Mouse (Mus musculus) liver, adult 2 months (tissue): Measurements from ENCODE around the gene Cluh. TPM values are rescaled to one million over a fixed set of nuclear protein-coding genes. Genes with fewer than 3 reads are reported as not detected.

Experiments
- DNase-seq: peaks from one replicate; pipeline ENCODE4 v3.0.0-alpha.2; 2011; ENCODE audit warnings: low read depth, low spot score; ENCODE audit errors: extremely low read depth
- H3K27ac ChIP-seq: fragments of 200-500 bp; replicated peaks from 2 replicates; pipeline ENCODE4 v1.5.1; 2012; ENCODE audit warnings: low read depth, mild to moderate bottlenecking, control low read depth, inconsistent platforms, low read length; ENCODE audit not compliant: insufficient read depth
- H3K27me3 ChIP-seq: fragments of 200-500 bp; 2 replicates; pipeline ENCODE4 v1.6.1; 2012; ENCODE audit warnings: mild to moderate bottlenecking, moderate library complexity, low read length, inconsistent platforms; ENCODE audit not compliant: control insufficient read depth, insufficient read depth
- H3K36me3 ChIP-seq: fragments of 200-500 bp; 2 replicates; pipeline ENCODE4 v1.6.1; 2012; ENCODE audit warnings: low read length, inconsistent platforms; ENCODE audit not compliant: control insufficient read depth, insufficient read depth
- H3K4me1 ChIP-seq: fragments of 200-500 bp; 2 replicates; pipeline ENCODE4 v1.6.1; 2011; ENCODE audit warnings: low read length; ENCODE audit not compliant: control insufficient read depth, insufficient read depth
- H3K4me3 ChIP-seq: fragments of 200-500 bp; 2 replicates; pipeline ENCODE4 v1.5.1; 2011; ENCODE audit warnings: low read depth, mild to moderate bottlenecking, control low read depth, low read length, moderate library complexity; ENCODE audit not compliant: insufficient read depth
- H3K79me2 ChIP-seq: fragments of 200-500 bp; 2 replicates; pipeline ENCODE4 v1.6.1; 2012; ENCODE audit warnings: inconsistent platforms, mild to moderate bottlenecking, low read length, moderate library complexity; ENCODE audit not compliant: control insufficient read depth, insufficient read depth
- H3K9ac ChIP-seq: fragments of 200-500 bp; 2 replicates; pipeline ENCODE4 v1.6.1; 2012; ENCODE audit warnings: low read depth, mild to moderate bottlenecking, control low read depth, inconsistent platforms, low read length
- CTCF ChIP-seq: fragments of 200-500 bp; IDR thresholded peaks from 2 replicates; pipeline ENCODE4 v1.5.1; 2011; ENCODE audit warnings: low read depth, low read length, control low read depth
- POLR2A ChIP-seq: fragments of 200-500 bp; IDR thresholded peaks from 2 replicates; pipeline ENCODE4 v1.6.1; 2011; ENCODE audit warnings: low read length, control low read depth; ENCODE audit not compliant: insufficient read depth; ENCODE audit errors: extremely low read depth
- WGBS: fragments of 180-500 bp; shearing (Covaris S2); methylation state at CpG from one replicate; pipeline ENCODE4 v1.1.7; 2018; 5-methylcytosine and 5-hydroxymethylcytosine counted together
- polyA plus RNA-seq: library from polyadenylated mRNA; depleted of rRNA; stranded (reverse); fragments of >200 nt; gene quantifications from 2 replicates; pipeline ENCODE4 v1.2.3, GENCODE M21; 2012
- total RNA-seq: library from RNA; depleted of rRNA; stranded (reverse); fragments of >200 nt; gene quantifications from 2 replicates; pipeline ENCODE4 v1.2.3, GENCODE M21; 2014

The Cluh gene
- total and polyA plus RNA-seq, 2 experiments: 74.3 to 139 TPM

- no peak overlapping the region for H3K27ac ChIP-seq
- DNase-seq: no peak
- 94% methylated on average over 1 of the region's 1 CpGs for WGBS
- TF ChIP-seq CTCF (no peak), POLR2A (no peak)
- H3K36me3 ChIP-seq: peaks cover 29% of the 10 kb centered on the region
- no peaks in the 10 kb centered on the region for H3K4me1 ChIP-seq
- no peak overlapping the region for H3K4me3 ChIP-seq
- H3K9ac ChIP-seq: no peak overlapping the region
- H3K79me2 ChIP-seq: no peaks in the 10 kb centered on the region
- no peaks in the 10 kb centered on the region for H3K27me3 ChIP-seq
These were observed 21.7 kb downstream of the Cluh start for GRCm38 (mm10) chr11:74671013-74671412.

GRCm38 (mm10) chr11:74671839-74672238, 22.5 kb downstream of the Cluh start:
- no peaks in the 10 kb centered on the region for H3K79me2 ChIP-seq
- no peaks in the 10 kb centered on the region for H3K27me3 ChIP-seq
- TF ChIP-seq CTCF (no peak), POLR2A (no peak)
- H3K36me3 ChIP-seq: peaks cover 29% of the 10 kb centered on the region
- H3K4me3 ChIP-seq: no peak overlapping the region
- no peak for DNase-seq
- no peak overlapping the region for H3K9ac ChIP-seq
- no peak overlapping the region for H3K27ac ChIP-seq
- H3K4me1 ChIP-seq: no peaks in the 10 kb centered on the region
- WGBS: 77% methylated on average over 5 of the region's 5 CpGs

DNA sequence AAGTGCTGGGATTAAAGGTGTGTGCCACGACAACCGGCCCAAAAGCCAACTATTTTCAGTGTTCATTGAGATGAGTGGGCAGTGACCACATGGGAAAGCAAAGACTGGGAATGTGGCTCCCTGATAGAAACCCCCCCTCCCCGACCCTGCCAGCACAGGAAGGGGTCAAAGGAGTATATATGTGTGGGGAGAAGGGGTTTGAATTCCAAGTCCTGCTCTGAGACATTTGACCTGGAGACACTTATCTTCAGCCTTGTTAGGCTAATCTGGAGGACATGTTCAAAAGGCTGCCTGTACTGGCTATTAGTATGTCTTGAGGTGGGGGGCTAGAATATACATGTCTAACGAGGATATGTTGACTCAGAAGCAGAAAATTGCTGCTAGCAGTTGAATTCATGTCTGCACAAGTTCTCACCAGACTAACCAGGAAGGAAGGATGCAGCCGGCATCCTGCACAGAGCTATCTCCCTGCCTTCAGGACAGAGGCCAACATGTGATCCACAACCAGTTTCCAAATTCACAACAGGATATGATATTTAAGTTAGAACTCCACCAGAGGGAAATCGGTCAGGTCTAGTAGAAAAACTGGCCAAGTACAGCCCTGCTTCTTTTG, 23.7 kb downstream of the Cluh start:
- H3K9ac ChIP-seq: no peak overlapping the region
- no peak overlapping the region for H3K4me3 ChIP-seq
- TF ChIP-seq POLR2A (no peak), CTCF (no peak)
- WGBS: 67% methylated on average over 6 of the region's 6 CpGs
- no peaks in the 10 kb centered on the region for H3K79me2 ChIP-seq
- H3K4me1 ChIP-seq: peaks cover under 1% of the 10 kb centered on the region; the same call in 1 of the 2 replicates
- peaks cover 36% of the 10 kb centered on the region for H3K36me3 ChIP-seq
- no peak for DNase-seq
- no peak overlapping the region for H3K27ac ChIP-seq
- H3K27me3 ChIP-seq: no peaks in the 10 kb centered on the region

GRCm38 (mm10) chr11:74673561-74673960, 24.3 kb downstream of the Cluh start:
- H3K36me3 ChIP-seq: peaks cover 41% of the 10 kb centered on the region
- no peaks in the 10 kb centered on the region for H3K27me3 ChIP-seq
- H3K27ac ChIP-seq: no peak overlapping the region
- DNase-seq: no peak
- no peak overlapping the region for H3K9ac ChIP-seq
- H3K4me3 ChIP-seq: no peak overlapping the region
- peaks cover 4% of the 10 kb centered on the region; the same call in 1 of the 2 replicates for H3K4me1 ChIP-seq
- 73% methylated on average over 1 of the region's 1 CpGs for WGBS
- TF ChIP-seq CTCF: no peak
- no peak for TF ChIP-seq POLR2A
- H3K79me2 ChIP-seq: no peaks in the 10 kb centered on the region

- Histone ChIP-seq H3K36me3 (peaks cover 42% of the 10 kb centered on the region), H3K9ac (no peak overlapping the region), H3K79me2 (no peaks in the 10 kb centered on the region), H3K27ac (no peak overlapping the region), H3K4me1 (peaks cover 4% of the 10 kb centered on the region; the same call in 1 of the 2 replicates), H3K4me3 (no peak overlapping the region), H3K27me3 (no peaks in the 10 kb centered on the region)
- no peak for DNase-seq
- WGBS: 92% methylated on average over 8 of the region's 8 CpGs
- TF ChIP-seq CTCF: no peak
- no peak for TF ChIP-seq POLR2A
These were observed 25.4 kb downstream of the Cluh start for GRCm38 (mm10) chr11:74674713-74675112.

GRCm38 (mm10) chr11:74675156-74675555, 25.9 kb downstream of the Cluh start:
- TF ChIP-seq POLR2A (no peak), CTCF (no peak)
- Histone ChIP-seq H3K27ac (no peak overlapping the region), H3K79me2 (no peaks in the 10 kb centered on the region), H3K36me3 (peaks cover 46% of the 10 kb centered on the region), H3K9ac (no peak overlapping the region), H3K4me1 (peaks cover 4% of the 10 kb centered on the region; the same call in 1 of the 2 replicates), H3K4me3 (no peak overlapping the region), H3K27me3 (no peaks in the 10 kb centered on the region)
- WGBS: 83% methylated on average over 4 of the region's 4 CpGs
- no peak for DNase-seq
